Mouse (Mus musculus): ENCODE data around the gene Adcy1. TPM values are rescaled to one million over a fixed set of nuclear protein-coding genes. Genes with fewer than 3 reads are reported as not detected.

The Adcy1 gene
- polyA plus RNA-seq (2012; rRNA removed) (3.1 and 3.9 TPM in 2 replicates), polyA plus RNA-seq (2014; fragmentation: Nextera tagmentation; extraction: Ambion mirVana) (1.8 and 2.0 TPM in 2 replicates)

DNA sequence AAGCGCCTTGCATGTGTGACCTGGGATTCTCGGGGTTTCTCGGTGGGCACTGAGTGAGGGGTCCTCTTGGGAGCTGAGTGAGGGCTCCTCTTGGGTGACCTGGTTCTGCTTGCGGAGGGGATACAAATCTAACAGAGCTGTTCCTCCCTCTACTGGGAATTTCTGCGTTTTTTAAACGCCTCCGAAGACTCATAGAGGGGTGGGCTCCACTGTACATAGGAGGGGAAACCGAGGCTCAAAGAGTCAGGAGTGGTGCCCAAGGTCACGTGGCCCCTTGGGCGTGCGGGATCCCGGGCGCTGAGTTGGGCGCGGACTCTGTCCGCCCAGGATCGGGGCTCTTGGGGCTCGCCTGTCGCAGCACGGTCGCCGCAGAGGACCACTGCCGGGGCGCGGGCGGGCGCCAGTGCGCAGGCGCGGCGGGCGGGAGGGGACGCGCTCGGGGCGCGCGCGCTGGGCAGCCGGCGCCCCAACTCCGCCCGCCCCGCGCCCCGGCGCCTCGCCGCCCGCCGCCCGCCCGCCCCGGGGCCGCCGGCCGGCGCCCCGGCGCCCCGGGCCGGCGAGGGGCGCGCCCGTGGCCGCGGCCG, at the start of gene Adcy1:
Gene Adcy1 (plus strand): TSS at position 489 of the 584 bp plus-strand sequence.
- no peaks in the 10 kb centered on the region for H3K36me3 ChIP-seq (ENCODE audit: control insufficient read depth, insufficient read depth, low read length)
- under 1% methylated on average over 28 of the region's 69 CpGs for whole genome bisulfite sequencing
- H3K4me1 ChIP-seq (ENCODE audit: control insufficient read depth, insufficient read depth, low read length): peaks cover 14% of the 10 kb centered on the region
- H3K27me3 ChIP-seq (ENCODE audit: control insufficient read depth, insufficient read depth, low read length): peaks cover 63% of the 10 kb centered on the region
- peak within 1 kb of the TSS; percentile 56 for H3K9ac ChIP-seq (ENCODE audit: low read depth, low read length, severe bottlenecking)
- ATAC-seq (ENCODE audit: low FRiP score, low read depth) (peak; percentile 71), DNase-seq (ENCODE audit: low spot score) (no peak)
- H3K4me2 ChIP-seq (replicated peaks; ENCODE audit: low read depth, low read length, severe bottlenecking): peak within 1 kb of the TSS; percentile 95
- no peaks in the 10 kb centered on the region for H3K9me3 ChIP-seq (ENCODE audit: control insufficient read depth, low read length)
- H3K4me3 ChIP-seq (replicated peaks; ENCODE audit: low read length): peak within 1 kb of the TSS; percentile 55
- no peak for TF ChIP-seq POLR2A (IDR thresholded peaks at IDR 0.05; ENCODE audit: borderline replicate concordance, extremely low read depth, insufficient read depth, insufficient read length)
- no peak within 1 kb of the TSS for H3K27ac ChIP-seq (replicated peaks; ENCODE audit: low read depth, low read length)

DNA sequence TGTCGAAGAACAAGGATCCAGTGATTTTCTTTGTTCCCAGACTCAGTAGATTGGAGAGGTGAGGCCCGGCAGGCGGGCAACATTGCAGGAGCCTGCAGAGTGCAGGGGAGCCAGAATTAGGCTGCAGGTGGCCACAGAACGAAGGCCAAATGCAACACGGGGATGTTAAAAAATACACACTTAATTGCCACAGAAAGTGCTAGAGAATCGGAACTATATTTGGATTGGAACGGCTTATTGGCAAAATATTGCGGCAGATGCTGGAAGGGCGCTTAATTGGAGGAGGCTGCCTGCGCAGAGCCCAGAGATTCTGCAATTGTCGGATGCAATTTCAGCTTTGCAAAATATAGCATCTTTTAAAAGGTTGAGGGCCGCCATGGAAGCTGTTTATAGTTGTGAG, 46.4 kb upstream of the Adcy1 start:
- H3K4me1 ChIP-seq (ENCODE audit: control insufficient read depth, insufficient read depth, low read length): no peaks in the 10 kb centered on the region
- no peak overlapping the region for H3K9ac ChIP-seq (ENCODE audit: low read depth, low read length, severe bottlenecking)
- H3K4me2 ChIP-seq (replicated peaks; ENCODE audit: low read depth, low read length, severe bottlenecking): no peak overlapping the region
- ATAC-seq (ENCODE audit: low FRiP score, low read depth) (no peak), DNase-seq (ENCODE audit: low spot score) (no peak)
- no peaks in the 10 kb centered on the region for H3K9me3 ChIP-seq (ENCODE audit: control insufficient read depth, low read length)
- no peak overlapping the region for H3K4me3 ChIP-seq (replicated peaks; ENCODE audit: low read length)
- no peak for TF ChIP-seq POLR2A (IDR thresholded peaks at IDR 0.05; ENCODE audit: borderline replicate concordance, extremely low read depth, insufficient read depth, insufficient read length)
- H3K36me3 ChIP-seq (ENCODE audit: control insufficient read depth, insufficient read depth, low read length): no peaks in the 10 kb centered on the region
- no peak overlapping the region for H3K27ac ChIP-seq (replicated peaks; ENCODE audit: low read depth, low read length)
- WGBS: 78% methylated on average over 12 of the region's 12 CpGs
- H3K27me3 ChIP-seq (ENCODE audit: control insufficient read depth, insufficient read depth, low read length): no peaks in the 10 kb centered on the region

DNA sequence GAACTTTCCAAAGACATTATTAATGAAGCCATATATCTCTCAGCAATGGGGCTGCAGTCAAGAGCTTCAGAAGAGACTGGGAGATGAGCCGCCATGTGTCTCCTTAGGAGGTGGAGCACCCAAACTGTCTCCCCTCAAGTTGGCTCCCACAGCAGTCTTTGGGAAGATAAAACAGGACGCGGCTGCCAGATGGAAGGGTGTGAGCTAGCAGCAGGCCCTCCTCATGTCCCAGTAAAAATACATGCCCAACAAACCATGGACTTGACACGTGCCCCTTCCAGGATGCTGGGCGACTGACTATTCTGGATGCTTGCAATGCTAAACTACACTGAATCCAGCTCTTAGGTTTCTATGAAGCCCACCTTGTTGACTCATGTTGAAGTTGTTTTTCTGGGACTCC, 45.2 kb upstream of the Adcy1 start:
- Histone ChIP-seq H3K4me2 (replicated peaks; ENCODE audit: low read depth, low read length, severe bottlenecking) (no peak overlapping the region), H3K4me1 (ENCODE audit: control insufficient read depth, insufficient read depth, low read length) (no peaks in the 10 kb centered on the region), H3K4me3 (replicated peaks; ENCODE audit: low read length) (no peak overlapping the region), H3K27me3 (ENCODE audit: control insufficient read depth, insufficient read depth, low read length) (no peaks in the 10 kb centered on the region), H3K9me3 (ENCODE audit: control insufficient read depth, low read length) (no peaks in the 10 kb centered on the region), H3K9ac (ENCODE audit: low read depth, low read length, severe bottlenecking) (no peak overlapping the region), H3K36me3 (ENCODE audit: control insufficient read depth, insufficient read depth, low read length) (no peaks in the 10 kb centered on the region), H3K27ac (replicated peaks; ENCODE audit: low read depth, low read length) (no peak overlapping the region)
- TF ChIP-seq POLR2A (IDR thresholded peaks at IDR 0.05; ENCODE audit: borderline replicate concordance, extremely low read depth, insufficient read depth, insufficient read length): no peak
- DNase-seq (ENCODE audit: low spot score) (no peak), ATAC-seq (ENCODE audit: low FRiP score, low read depth) (no peak)
- 90% methylated on average over 5 of the region's 5 CpGs for WGBS

DNA sequence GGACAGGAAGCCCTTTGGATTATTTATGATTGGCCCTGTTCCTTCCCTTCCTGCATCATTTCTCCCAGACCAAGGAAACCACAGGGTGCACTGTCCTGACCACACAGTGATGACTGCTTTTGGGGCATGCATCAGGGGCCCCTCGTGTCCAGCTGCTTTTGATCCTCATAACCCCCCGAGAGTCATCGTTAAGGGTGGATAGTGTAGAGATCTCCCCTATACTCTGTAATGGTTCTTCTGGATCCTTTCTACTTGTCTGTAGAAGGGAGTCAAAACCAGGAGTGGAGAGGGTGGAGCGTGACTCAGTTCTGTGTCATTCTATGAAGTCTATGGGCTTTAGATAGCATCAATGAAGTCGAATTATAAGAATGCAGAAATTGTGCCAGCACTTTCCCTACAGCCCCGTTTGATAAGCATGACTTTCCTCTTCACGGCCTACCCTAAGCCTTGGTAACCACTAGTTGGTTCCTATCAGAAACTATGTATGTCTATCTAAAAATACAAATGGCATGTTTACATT, 44.2 kb upstream of the Adcy1 start:
- Histone ChIP-seq H3K27ac (replicated peaks; ENCODE audit: low read depth, low read length) (no peak overlapping the region), H3K9me3 (ENCODE audit: control insufficient read depth, low read length) (no peaks in the 10 kb centered on the region), H3K36me3 (ENCODE audit: control insufficient read depth, insufficient read depth, low read length) (no peaks in the 10 kb centered on the region), H3K4me1 (ENCODE audit: control insufficient read depth, insufficient read depth, low read length) (no peaks in the 10 kb centered on the region), H3K4me2 (replicated peaks; ENCODE audit: low read depth, low read length, severe bottlenecking) (no peak overlapping the region), H3K27me3 (ENCODE audit: control insufficient read depth, insufficient read depth, low read length) (no peaks in the 10 kb centered on the region), H3K9ac (ENCODE audit: low read depth, low read length, severe bottlenecking) (no peak overlapping the region), H3K4me3 (replicated peaks; ENCODE audit: low read length) (no peak overlapping the region)
- TF ChIP-seq POLR2A (IDR thresholded peaks at IDR 0.05; ENCODE audit: borderline replicate concordance, extremely low read depth, insufficient read depth, insufficient read length): no peak
- 77% methylated on average over 7 of the region's 7 CpGs for WGBS
- DNase-seq (ENCODE audit: low spot score): no peak
- ATAC-seq (ENCODE audit: low FRiP score, low read depth): no peak

DNA sequence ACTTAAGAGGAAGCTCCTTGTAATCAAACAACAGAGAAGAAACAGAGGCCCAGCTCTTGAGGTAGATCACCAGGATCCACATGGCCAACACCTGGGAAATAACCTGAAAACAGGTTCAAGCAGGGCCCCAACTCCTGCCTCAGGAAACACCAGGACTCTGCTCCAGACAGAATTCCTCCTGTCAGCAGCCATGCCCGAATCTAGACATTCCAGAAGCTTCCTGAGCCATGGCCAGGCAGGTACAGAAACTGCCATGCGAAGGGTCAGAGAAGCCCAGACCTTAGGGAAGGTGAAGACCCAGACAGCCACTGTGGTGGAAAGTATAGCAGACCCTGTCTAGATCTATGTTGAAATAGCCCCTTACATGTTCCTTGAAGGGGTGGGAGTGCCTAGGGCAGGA, 30.2 kb upstream of the Adcy1 start:
- 66% methylated on average over 2 of the region's 2 CpGs for WGBS
- Histone ChIP-seq H3K36me3 (ENCODE audit: control insufficient read depth, insufficient read depth, low read length) (no peaks in the 10 kb centered on the region), H3K4me3 (replicated peaks; ENCODE audit: low read length) (no peak overlapping the region), H3K9me3 (ENCODE audit: control insufficient read depth, low read length) (no peaks in the 10 kb centered on the region), H3K9ac (ENCODE audit: low read depth, low read length, severe bottlenecking) (no peak overlapping the region), H3K4me1 (ENCODE audit: control insufficient read depth, insufficient read depth, low read length) (no peaks in the 10 kb centered on the region), H3K27me3 (ENCODE audit: control insufficient read depth, insufficient read depth, low read length) (no peaks in the 10 kb centered on the region), H3K27ac (replicated peaks; ENCODE audit: low read depth, low read length) (no peak overlapping the region), H3K4me2 (replicated peaks; ENCODE audit: low read depth, low read length, severe bottlenecking) (no peak overlapping the region)
- ATAC-seq (ENCODE audit: low FRiP score, low read depth): no peak
- no peak for TF ChIP-seq POLR2A (IDR thresholded peaks at IDR 0.05; ENCODE audit: borderline replicate concordance, extremely low read depth, insufficient read depth, insufficient read length)
- no peak for DNase-seq (ENCODE audit: low spot score)
